Mouse (Mus musculus): ENCODE results near the gene Ptprt. TPM values are rescaled to one million over a fixed set of nuclear protein-coding genes. Genes with fewer than 3 reads are reported as not detected.

Gene Ptprt
- total and polyA plus RNA-seq, 3 experiments = not detected

DNA sequence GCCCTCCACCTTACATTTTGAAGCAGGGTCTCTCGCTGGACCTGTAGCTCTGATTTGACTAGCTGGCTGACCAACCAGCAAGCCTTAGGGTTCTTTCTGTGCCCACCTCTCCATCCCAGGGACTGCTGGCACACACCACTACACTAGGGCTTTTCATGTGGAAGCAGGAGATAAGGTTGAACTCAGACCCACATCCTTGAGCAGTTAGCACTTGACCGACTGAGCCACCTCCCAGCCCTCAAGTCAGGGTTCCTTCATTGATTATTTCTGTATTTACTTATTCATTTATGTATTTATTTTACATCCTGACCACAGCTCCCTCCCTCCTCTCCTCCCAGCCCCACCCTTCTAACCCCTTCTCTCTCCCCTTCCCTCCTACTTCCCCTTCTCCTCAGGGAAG, 479.1 kb downstream of the Ptprt start:
- Histone ChIP-seq H3K4me1 (ENCODE audit: control insufficient read depth in 1 of 2, insufficient read depth in 2 of 2, low read length in 2 of 2) (no peaks in the 10 kb centered on the region), H3K27me3 (ENCODE audit: control insufficient read depth in 1 of 2, insufficient read depth in 2 of 2, low read length in 2 of 2) (no peaks in the 10 kb centered on the region), H3K27ac (ENCODE audit: control insufficient read depth, low read depth, low read length) (no peak overlapping the region), H3K4me3 (ENCODE audit: control insufficient read depth in 1 of 2, insufficient read depth in 1 of 2, low read depth in 2 of 2, low read length in 2 of 2) (no peak overlapping the region), H3K36me3 (ENCODE audit: control insufficient read depth in 1 of 2, insufficient read depth in 2 of 2, low read length in 2 of 2) (no peaks in the 10 kb centered on the region), H3K9me3 (replicated peaks; ENCODE audit: insufficient read depth, low read length) (no peaks in the 10 kb centered on the region), H3K9ac (ENCODE audit: control insufficient read depth, low read depth, low read length, poor library complexity, severe bottlenecking) (no peak overlapping the region), H3K79me2 (ENCODE audit: control insufficient read depth, insufficient read depth, low read length, poor library complexity) (no peaks in the 10 kb centered on the region)
- TF ChIP-seq MAX (IDR thresholded peaks at IDR 0.05; ENCODE audit: low read length) (no peak), GATA1 (IDR thresholded peaks at IDR 0.05; ENCODE audit: low read depth, low read length) (no peak), RCOR1 (IDR thresholded peaks at IDR 0.05; ENCODE audit: low read depth, low read length) (no peak), SIN3A (IDR thresholded peaks at IDR 0.05; ENCODE audit: low read length) (no peak), MEF2A (IDR thresholded peaks at IDR 0.05; ENCODE audit: extremely low read depth, insufficient replicate concordance, low read depth, low read length, poor library complexity, severe bottlenecking) (no peak), ZMIZ1 (IDR thresholded peaks at IDR 0.05; ENCODE audit: low read depth, low read length) (no peak), ZC3H11A (IDR thresholded peaks at IDR 0.05; ENCODE audit: low read depth, low read length) (no peak), ZNF384 (IDR thresholded peaks at IDR 0.05; ENCODE audit: low read depth, low read length) (no peak), BHLHE40 (IDR thresholded peaks at IDR 0.05; ENCODE audit: borderline replicate concordance, low read depth, low read length) (no peak), TAL1 (IDR thresholded peaks at IDR 0.05; ENCODE audit: low read length) (no peak), POLR2AphosphoS2 (IDR thresholded peaks at IDR 0.05; ENCODE audit: low read length) (no peak), ZKSCAN1 (IDR thresholded peaks at IDR 0.05; ENCODE audit: low read depth, low read length) (no peak), ETS1 (IDR thresholded peaks at IDR 0.05; ENCODE audit: low read depth, low read length) (no peak), CHD1 (IDR thresholded peaks at IDR 0.05; ENCODE audit: low read depth, low read length) (no peak), CHD2 (IDR thresholded peaks at IDR 0.05; ENCODE audit: low read length) (no peak), CTCF (IDR thresholded peaks at IDR 0.05 in 2 of 3, conservative IDR thresholded peaks at IDR 0.05 in 1 of 3; ENCODE audit: control insufficient read depth in 1 of 3, insufficient read depth in 1 of 3, low read depth in 2 of 3, low read length in 3 of 3, poor library complexity in 1 of 3, severe bottlenecking in 1 of 3) (no peak), MYC (IDR thresholded peaks at IDR 0.05; ENCODE audit: low read depth, low read length) (no peak), NELFE (IDR thresholded peaks at IDR 0.05; ENCODE audit: low read depth, low read length) (no peak), EP300 (IDR thresholded peaks at IDR 0.05; ENCODE audit: low read depth in 1 of 2, low read length in 2 of 2) (no peak)
- DNase-seq (ENCODE audit: low read depth, low spot score) = no peak

GRCm38 (mm10) chr2:162172529-162172928, 488.4 kb downstream of the Ptprt start:
- TF ChIP-seq POLR2A (IDR thresholded peaks at IDR 0.05; ENCODE audit: control insufficient read depth in 1 of 2, insufficient read depth in 1 of 2, low read depth in 1 of 2, low read length in 2 of 2, poor library complexity in 1 of 2) (no peak), E2F4 (IDR thresholded peaks at IDR 0.05; ENCODE audit: borderline replicate concordance, low read depth, low read length) (no peak), POLR2AphosphoS2 (IDR thresholded peaks at IDR 0.05; ENCODE audit: low read length) (no peak), ZKSCAN1 (IDR thresholded peaks at IDR 0.05; ENCODE audit: low read depth, low read length) (no peak), NELFE (IDR thresholded peaks at IDR 0.05; ENCODE audit: low read depth, low read length) (no peak)
- no peaks in the 10 kb centered on the region for H3K27me3 ChIP-seq (ENCODE audit: control insufficient read depth in 1 of 2, insufficient read depth in 2 of 2, low read length in 2 of 2)

More at GRCm38 (mm10) chr2:162172529-162172928, 488.4 kb downstream of the Ptprt start:
- H3K79me2 ChIP-seq (ENCODE audit: control insufficient read depth, insufficient read depth, low read length, poor library complexity) = no peaks in the 10 kb centered on the region
- H3K4me3 ChIP-seq (ENCODE audit: control insufficient read depth in 1 of 2, insufficient read depth in 1 of 2, low read depth in 2 of 2, low read length in 2 of 2) = no peak overlapping the region
- H3K9me3 ChIP-seq (replicated peaks; ENCODE audit: insufficient read depth, low read length) = no peaks in the 10 kb centered on the region
- no peaks in the 10 kb centered on the region for H3K4me1 ChIP-seq (ENCODE audit: control insufficient read depth in 1 of 2, insufficient read depth in 2 of 2, low read length in 2 of 2)
- no peak overlapping the region for H3K27ac ChIP-seq (ENCODE audit: control insufficient read depth, low read depth, low read length)
- H3K9ac ChIP-seq (ENCODE audit: control insufficient read depth, low read depth, low read length, poor library complexity, severe bottlenecking) = no peak overlapping the region
- DNase-seq (ENCODE audit: low read depth, low spot score) = no peak
- no peaks in the 10 kb centered on the region for H3K36me3 ChIP-seq (ENCODE audit: control insufficient read depth in 1 of 2, insufficient read depth in 2 of 2, low read length in 2 of 2)
